Mouse (Mus musculus): Measurements from ENCODE around the gene Mrgprf. TPM values are rescaled to one million over a fixed set of nuclear protein-coding genes. Genes with fewer than 3 reads are reported as not detected.

Gene Mrgprf
- total RNA-seq, 1 experiment from 2014 or later: not detected

DNA sequence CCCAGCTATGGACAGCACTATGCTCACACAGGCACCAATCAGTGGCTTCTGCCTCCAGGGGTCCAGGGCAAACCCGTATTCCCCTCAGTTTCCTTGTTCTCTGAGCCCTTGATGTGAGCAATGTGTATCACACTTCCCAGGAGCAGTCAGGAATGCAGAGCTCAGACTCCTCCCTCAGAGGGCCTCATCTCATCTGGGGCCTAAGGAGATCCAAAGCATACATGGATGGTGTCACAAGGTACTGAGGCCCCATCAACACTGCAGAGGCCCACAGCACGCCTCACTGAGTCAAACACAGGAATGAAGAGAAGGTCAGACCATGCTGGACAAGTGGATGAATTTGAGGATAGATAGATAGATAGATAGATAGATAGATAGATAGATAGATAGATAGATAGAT lies 7.9 kb upstream of the Mrgprf start:
- no peak for ATAC-seq (replicated peaks in 1 of 2; ENCODE audit: insufficient read depth in 1 of 2, low FRiP score in 2 of 2, low TSS enrichment in 1 of 2, low read depth in 1 of 2, poor library complexity in 2 of 2, severe bottlenecking in 2 of 2)

DNA sequence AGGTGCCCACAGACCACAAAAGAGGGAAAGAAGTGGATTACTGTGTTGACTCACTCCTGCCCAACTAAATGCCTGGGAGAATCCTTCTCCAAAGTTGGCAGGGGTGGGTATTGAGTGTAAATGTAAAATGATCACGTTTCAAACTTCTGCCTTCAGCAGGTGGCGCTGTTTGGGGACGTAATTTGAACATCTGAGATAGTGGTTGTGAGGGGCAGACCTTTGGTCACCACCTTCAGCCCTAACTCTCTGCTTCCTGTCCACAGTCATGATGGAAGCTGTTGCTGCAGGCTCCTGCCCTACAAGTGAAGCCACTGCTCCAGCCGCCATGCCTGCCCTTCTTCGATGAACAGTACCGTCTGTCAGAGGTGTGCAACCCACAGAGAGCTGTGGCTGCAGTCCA lies 6.8 kb upstream of the Mrgprf start:
- ATAC-seq (replicated peaks in 1 of 2; ENCODE audit: insufficient read depth in 1 of 2, low FRiP score in 2 of 2, low TSS enrichment in 1 of 2, low read depth in 1 of 2, poor library complexity in 2 of 2, severe bottlenecking in 2 of 2): no peak

DNA sequence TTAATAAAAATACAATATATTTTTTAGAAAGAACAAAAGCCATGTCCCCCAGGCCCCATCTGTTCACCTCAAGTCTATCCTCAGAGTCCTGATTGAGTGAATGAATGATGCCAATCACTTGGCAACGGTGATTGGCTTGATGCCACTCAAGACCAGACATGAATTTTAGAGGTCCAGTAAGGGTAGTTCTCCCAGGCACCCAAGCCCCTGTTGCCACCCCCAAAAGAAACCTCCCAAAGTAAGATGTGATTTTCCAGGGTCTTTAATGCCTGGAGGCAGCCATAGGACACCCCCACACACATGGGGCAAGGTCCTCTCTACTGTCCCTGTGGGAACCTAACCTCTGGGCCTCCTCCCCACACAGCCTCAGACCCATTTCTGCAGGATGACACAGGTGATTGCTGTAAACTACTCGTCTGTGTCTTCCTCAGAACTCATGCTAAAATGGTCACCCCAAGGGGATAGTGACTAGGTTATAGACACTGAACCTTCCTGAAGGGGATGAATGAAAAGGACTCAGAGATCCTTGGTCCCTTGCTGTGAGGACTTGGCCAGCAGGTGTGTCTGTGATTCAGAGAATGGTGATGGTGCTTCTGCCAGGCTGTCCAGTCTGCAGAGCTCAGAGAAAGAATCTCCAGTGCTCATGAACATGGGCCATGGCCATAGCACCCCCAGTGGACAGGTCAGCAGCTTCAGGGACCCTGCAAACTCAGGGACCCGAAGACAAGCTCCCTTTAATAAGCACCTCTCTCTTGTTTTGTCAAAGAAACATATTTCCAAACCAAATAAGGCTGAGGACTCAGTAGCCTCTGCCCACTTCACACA lies 1.8 kb upstream of the Mrgprf start:
- no peak for ATAC-seq (replicated peaks in 1 of 2; ENCODE audit: insufficient read depth in 1 of 2, low FRiP score in 2 of 2, low TSS enrichment in 1 of 2, low read depth in 1 of 2, poor library complexity in 2 of 2, severe bottlenecking in 2 of 2)

DNA sequence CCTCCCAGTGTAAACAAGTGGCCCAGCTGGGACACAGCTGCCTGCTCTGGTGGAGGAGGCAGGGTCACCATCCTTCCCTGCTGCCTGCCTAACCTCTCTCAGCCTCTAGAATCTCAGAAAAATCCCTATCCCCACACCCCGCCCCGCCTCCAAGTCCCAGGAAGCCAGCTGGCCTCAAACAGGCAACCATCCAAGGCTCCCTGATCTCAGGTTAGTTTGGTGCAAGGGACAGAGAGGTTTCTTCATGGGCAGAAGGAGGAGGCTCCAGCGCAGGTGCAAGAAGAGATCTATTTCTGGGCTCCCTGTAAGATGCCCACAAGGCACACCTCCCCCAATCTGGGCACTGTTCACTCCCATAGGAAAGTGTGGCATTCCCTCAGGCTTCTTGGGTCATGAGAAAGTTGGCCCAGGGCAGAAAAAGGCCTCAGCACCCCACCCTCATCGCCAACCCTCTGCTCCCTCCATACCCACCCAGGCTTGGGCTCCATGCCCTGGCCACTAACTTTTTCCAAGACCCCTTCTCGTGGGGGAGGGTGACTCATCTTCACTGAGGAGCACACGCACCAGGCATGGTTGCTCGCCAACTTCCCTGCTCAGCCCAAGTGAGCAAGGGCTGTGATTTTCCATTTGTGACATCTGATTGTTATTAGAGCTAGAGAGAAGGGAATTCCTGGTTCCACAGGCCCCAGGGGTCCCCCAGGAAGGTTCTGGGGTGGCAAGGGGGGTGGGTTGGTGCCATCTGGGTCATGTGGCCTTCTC lies 887 bp upstream of the Mrgprf start:
- 0 out of 4 replicates have a peak, but pooled peaks of 1 of the 2 experiments have one; percentile 1 for ATAC-seq (replicated peaks in 1 of 2; ENCODE audit: insufficient read depth in 1 of 2, low FRiP score in 2 of 2, low TSS enrichment in 1 of 2, low read depth in 1 of 2, poor library complexity in 2 of 2, severe bottlenecking in 2 of 2)

DNA sequence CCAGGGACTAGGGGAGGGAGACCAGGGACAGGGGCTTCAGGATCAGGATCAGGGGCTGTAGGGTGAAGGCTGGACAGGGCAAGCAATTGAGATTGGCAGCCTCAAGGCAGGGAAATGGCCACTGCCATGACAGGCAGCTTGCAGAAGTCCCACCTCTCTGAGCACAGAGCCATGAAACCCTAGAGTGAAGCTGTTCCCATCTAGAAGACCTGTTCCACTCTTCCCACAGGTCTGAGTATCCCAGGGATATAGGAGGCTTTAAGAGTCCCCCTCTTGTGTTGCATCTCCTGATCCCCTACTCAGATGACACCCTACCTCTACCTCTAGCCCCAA lies 346 bp downstream of the Mrgprf start:
- no peak for ATAC-seq (replicated peaks in 1 of 2; ENCODE audit: insufficient read depth in 1 of 2, low FRiP score in 2 of 2, low TSS enrichment in 1 of 2, low read depth in 1 of 2, poor library complexity in 2 of 2, severe bottlenecking in 2 of 2)

DNA sequence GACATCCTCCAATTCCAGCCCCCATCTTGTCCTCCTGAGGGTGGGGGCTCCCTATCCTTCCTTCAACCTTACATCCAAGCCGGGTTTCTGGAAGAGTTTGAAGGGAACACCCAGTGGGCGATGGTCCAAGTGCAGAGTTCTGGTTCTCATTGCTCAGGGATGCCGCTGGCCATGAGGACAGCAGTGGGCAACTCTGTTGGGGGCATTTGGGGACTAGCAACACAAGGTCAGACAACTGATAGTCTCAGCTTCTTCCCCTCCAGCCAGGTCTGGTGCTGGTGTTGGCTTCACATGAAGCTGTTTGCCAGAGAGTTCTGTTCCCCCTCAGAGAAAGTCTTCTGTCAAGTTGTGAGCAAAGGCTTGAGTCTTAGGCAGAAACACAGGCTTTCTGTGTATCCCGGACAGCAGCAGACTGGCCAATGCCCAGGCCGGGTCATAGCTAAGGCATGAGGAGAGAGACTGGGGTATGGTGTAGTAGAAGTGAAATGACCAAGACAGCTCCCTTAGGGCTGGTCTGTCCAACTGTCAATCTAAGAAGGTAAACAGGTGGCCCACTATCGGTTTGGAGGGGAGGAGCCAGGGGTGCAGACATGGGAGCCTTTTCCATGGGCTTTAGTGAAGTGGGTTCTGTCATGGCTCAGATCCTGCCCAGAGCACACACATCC lies 845 bp downstream of the Mrgprf start:
- no peak for ATAC-seq (replicated peaks in 1 of 2; ENCODE audit: insufficient read depth in 1 of 2, low FRiP score in 2 of 2, low TSS enrichment in 1 of 2, low read depth in 1 of 2, poor library complexity in 2 of 2, severe bottlenecking in 2 of 2)

DNA sequence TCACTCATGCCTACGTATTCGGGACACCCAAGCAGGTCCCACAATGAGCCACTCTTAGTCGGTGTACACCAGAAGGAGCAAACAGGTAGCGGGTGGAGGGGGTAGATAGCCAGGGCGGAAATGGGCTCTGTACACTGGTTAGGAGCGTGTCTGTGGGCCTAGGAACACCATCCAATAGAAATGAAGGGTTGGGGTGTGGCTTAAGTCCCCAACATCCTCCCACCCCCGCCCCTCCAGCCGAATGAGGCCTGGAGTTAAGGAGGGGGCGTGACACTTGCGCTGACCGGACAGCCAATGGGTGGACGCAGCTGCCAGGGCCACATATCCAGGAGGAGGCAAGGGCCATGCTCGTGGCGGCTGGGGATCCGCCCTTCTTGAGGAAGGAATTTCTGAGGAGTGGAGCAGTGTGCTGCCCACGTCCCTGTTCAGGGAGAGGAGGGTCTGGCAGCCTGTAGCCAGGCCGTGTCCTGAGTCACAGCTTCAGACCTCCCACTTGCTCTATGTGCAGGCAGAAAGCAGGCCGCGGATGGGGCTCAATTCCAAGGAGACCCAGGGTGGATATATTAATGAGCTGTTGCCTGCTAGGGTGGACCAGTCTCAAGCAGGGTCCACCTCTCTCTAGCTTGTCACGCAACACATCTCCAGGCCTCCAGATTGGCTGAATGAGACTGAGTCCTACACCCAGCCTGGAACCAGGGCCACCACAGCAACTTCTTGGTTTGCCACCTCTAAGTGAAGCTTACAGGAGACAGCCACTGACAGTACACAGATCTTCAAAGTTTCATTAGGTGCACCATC lies 2.1 kb downstream of the Mrgprf start:
- ATAC-seq (replicated peaks in 1 of 2; ENCODE audit: insufficient read depth in 1 of 2, low FRiP score in 2 of 2, low TSS enrichment in 1 of 2, low read depth in 1 of 2, poor library complexity in 2 of 2, severe bottlenecking in 2 of 2): peak; percentile 61 to 66

DNA sequence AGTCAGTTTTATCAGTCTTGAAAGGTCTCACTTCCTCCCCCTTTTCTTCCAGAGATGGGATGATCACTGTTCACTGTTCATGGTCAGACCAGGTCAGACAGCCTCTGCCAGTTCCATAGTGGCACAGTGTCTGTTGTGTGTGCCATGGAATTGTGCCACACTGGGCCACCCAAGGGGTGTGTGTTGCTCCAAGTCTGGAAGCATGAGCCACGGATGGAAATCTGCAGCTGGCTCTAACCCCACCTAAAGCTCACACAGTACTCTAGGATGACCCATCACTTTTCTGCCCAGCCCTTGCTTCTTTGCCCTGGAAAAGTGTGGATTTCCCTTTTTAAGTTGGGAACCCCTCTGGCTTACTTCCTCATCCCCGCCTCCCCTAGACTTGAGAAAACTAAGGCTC lies 3.5 kb downstream of the Mrgprf start:
- no peak for ATAC-seq (replicated peaks in 1 of 2; ENCODE audit: insufficient read depth in 1 of 2, low FRiP score in 2 of 2, low TSS enrichment in 1 of 2, low read depth in 1 of 2, poor library complexity in 2 of 2, severe bottlenecking in 2 of 2)

DNA sequence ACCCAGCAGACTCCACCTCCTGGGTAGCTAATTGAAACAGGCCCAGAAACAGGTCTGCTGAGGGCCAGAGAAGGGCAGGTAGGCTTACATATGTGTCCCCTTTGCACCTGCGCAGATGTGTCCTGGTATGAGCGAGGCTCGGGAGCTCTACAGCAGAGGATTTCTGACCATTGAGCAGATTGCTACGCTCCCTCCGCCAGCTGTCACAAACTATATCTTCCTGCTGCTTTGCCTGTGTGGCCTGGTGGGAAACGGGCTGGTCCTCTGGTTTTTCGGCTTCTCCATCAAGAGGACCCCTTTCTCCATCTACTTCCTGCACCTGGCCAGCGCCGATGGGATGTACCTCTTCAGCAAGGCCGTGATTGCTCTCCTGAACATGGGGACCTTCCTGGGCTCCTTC lies 7.0 kb downstream of the Mrgprf start:
- no peak for ATAC-seq (replicated peaks in 1 of 2; ENCODE audit: insufficient read depth in 1 of 2, low FRiP score in 2 of 2, low TSS enrichment in 1 of 2, low read depth in 1 of 2, poor library complexity in 2 of 2, severe bottlenecking in 2 of 2)

DNA sequence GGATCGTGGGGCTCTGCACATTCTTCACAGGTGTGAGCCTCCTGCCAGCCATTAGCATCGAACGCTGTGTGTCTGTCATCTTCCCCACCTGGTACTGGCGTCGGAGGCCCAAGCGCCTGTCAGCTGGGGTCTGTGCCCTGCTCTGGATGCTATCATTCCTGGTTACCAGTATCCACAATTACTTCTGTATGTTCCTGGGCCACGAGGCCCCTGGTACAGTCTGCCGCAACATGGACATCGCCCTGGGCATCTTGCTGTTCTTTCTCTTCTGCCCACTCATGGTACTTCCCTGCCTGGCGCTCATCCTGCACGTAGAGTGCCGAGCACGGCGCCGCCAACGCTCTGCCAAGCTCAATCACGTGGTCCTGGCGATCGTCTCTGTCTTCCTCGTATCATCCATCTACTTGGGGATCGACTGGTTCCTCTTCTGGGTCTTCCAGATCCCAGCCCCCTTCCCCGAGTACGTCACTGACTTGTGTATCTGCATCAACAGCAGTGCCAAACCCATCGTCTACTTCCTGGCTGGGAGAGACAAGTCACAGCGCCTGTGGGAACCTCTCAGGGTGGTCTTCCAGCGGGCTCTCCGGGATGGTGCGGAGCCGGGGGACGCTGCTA lies 7.5 kb downstream of the Mrgprf start:
- no peak for ATAC-seq (replicated peaks in 1 of 2; ENCODE audit: insufficient read depth in 1 of 2, low FRiP score in 2 of 2, low TSS enrichment in 1 of 2, low read depth in 1 of 2, poor library complexity in 2 of 2, severe bottlenecking in 2 of 2)

DNA sequence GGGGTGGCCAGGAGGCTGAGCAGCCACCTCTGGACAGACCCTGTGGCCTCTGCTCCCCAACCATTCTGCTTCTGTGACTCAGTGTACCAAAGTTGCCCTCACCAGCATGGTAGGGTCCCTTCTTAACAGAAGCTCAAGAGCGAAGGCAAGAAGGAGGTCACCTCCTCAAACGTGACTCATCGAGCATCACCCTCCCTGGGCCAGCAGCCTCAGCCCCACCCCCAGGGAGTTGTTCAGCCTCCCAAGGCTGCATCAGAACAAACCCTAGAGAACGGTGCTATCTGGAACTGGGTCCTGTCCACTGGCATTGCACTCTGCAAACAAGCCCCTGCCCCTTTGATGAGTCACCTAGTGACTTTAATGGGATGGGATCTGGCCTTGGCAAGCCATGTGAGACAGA lies 8.2 kb downstream of the Mrgprf start:
- ATAC-seq (replicated peaks in 1 of 2; ENCODE audit: insufficient read depth in 1 of 2, low FRiP score in 2 of 2, low TSS enrichment in 1 of 2, low read depth in 1 of 2, poor library complexity in 2 of 2, severe bottlenecking in 2 of 2): no peak

DNA sequence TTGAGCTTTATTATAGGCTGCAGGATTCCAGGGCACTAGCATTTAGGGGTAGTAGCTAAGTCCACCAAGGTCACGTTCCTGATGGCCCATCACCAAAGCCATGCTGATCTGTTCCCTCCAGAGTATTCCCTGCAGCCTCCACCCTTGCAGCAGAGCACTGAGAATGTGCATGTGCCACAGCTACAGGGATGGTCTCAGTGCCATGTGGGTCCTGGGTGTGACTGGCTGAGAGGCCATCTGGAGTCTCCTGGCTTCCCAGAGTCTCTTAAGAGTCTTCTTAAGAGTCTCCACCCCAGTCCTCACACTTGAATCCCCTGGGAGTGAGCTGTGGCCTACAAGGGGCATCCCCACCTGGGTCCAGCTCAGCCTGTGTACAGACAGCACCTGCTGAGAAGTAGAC lies 9.2 kb downstream of the Mrgprf start:
- ATAC-seq (replicated peaks in 1 of 2; ENCODE audit: insufficient read depth in 1 of 2, low FRiP score in 2 of 2, low TSS enrichment in 1 of 2, low read depth in 1 of 2, poor library complexity in 2 of 2, severe bottlenecking in 2 of 2): no peak

DNA sequence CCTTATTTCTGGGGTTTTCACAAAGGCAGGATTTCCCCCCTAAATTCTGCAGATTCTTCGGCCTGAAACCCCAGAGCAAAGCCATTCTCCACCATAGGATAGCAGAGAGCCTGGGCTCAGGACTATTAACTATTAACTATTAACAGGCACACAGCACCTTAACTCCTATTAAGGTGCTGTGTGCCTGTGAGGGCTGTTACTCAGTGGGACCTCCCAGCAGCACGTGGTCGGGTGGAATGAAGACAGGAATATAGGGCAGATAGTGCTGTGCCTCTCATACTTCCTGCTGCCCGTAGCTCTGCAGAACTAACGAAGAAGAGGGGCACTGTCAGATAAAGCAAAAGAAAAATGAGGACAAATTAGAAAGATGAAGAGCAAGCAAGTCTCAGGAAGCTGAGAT lies 9.9 kb downstream of the Mrgprf start:
- no peak for ATAC-seq (replicated peaks in 1 of 2; ENCODE audit: insufficient read depth in 1 of 2, low FRiP score in 2 of 2, low TSS enrichment in 1 of 2, low read depth in 1 of 2, poor library complexity in 2 of 2, severe bottlenecking in 2 of 2)

DNA sequence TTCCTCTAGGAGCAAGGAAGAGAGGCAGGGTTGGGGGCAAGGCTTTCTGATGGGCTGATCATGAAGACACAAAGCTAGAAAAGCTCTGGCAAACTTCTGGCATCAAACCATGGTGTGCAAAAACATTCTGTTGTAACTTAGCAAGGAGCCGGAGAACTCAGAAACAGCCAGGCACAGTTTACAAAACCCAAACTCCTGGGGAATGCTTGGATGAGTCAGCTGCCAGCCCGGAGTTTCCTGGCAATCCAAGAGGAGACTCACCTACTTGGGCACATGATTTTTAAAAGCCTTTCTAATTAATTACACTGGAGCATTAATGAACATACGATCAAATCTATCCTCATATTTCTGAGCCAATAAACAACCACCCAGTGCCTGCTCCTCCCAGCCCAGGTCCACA lies 11.5 kb downstream of the Mrgprf start:
- ATAC-seq (replicated peaks in 1 of 2; ENCODE audit: insufficient read depth in 1 of 2, low FRiP score in 2 of 2, low TSS enrichment in 1 of 2, low read depth in 1 of 2, poor library complexity in 2 of 2, severe bottlenecking in 2 of 2): no peak

DNA sequence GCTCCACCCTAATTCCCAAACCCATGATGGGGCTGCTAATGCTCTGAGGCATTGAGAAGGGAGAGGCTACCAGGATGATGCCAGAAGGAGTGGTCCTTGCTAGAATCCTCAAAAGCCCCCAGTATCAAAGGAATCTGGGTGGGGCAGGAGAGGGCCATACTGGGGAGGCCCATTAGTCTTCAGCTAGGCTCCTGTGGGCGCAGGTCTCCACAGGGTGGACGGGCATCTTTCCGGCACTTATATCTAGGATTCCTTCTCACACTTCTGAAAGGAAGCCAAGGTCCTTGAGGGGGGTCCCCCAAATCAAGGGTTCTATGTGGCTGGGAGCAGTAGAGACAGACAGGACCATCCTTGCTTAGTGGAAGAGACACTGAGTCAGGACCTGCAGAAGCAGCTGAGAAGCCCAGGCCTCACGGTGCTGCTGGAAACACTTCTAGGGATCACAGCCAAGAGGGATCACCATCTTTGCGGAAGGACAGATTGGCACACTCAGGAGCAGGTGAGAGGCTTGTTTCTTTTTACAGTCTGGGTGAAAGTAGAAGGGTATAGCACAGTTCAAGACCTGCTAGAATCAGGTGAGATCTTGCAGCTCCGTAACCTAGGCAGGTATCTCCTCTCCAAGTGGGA lies 14.3 kb downstream of the Mrgprf start, which contains the start of gene Mrgprd:
Mrgprd (plus strand) TSS at position 51 of the 627 bp plus-strand sequence.
- ATAC-seq (replicated peaks in 1 of 2; ENCODE audit: insufficient read depth in 1 of 2, low FRiP score in 2 of 2, low TSS enrichment in 1 of 2, low read depth in 1 of 2, poor library complexity in 2 of 2, severe bottlenecking in 2 of 2): no peak

DNA sequence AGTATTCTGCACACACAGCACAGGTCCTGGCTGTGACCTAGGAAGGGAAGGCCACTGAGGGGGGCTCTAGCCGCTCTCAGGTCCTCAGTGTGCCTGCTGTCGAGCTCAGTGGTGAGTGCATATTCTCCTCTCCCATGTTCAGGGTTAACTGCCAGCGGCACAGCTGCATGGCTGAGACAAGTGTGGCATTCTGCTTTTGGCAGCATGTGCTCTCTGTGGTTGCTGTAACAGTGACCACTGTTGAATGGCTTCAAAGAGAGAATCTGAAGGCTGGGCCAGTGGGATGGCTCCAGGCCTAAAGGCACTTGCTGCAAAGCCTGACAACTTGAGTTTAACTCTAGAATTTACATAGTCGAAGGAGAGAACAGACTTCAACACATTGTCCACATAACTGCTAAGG lies 16.9 kb downstream of the Mrgprf start:
- ATAC-seq (replicated peaks in 1 of 2; ENCODE audit: insufficient read depth in 1 of 2, low FRiP score in 2 of 2, low TSS enrichment in 1 of 2, low read depth in 1 of 2, poor library complexity in 2 of 2, severe bottlenecking in 2 of 2): no peak

DNA sequence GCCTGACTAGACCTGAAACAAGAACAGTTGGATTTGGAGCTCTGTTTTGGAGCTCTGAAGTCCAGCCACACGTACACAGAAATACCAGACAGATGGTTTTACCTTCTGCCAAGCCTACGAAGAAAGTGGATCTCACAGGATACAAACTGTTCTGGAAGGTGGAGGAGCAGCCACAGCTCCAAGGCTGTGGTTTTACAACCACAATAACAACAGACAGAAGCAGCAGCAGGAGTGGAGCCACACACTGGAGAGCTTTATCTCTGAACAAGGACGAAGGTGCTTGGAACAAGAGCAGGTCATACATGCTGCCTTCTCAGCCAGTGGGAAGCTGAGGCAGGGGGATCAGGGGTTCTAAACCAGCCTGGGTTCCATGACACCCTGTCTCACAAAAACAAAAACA lies 18.9 kb downstream of the Mrgprf start:
- ATAC-seq (replicated peaks in 1 of 2; ENCODE audit: insufficient read depth in 1 of 2, low FRiP score in 2 of 2, low TSS enrichment in 1 of 2, low read depth in 1 of 2, poor library complexity in 2 of 2, severe bottlenecking in 2 of 2): no peak
